Mouse (Mus musculus) layer of hippocampus, adult 8-10 months (tissue): ENCODE measurements around the gene Mcm2. TPM values are rescaled to one million over a fixed set of nuclear protein-coding genes. Genes with fewer than 3 reads are reported as not detected.

ENCODE experiments used
- DNase-seq, 2 experiments: peaks; one replicate each; pipeline ENCODE4 v3.0.0; 2022; ENCODE audit warnings: low spot score in 2 of 2
- total RNA-seq, 4 experiments: library from RNA; stranded (reverse); gene quantifications; 2 replicates each; pipeline ENCODE4 v1.2.4; 2022

Mcm2 gene
- total RNA-seq, 4 experiments from 2014 or later = 4.4 to 7.0 (median 5.5) TPM

- DNase-seq = no peak
Observed at GRCm38 (mm10) chr6:88890832-88891231, 7.7 kb downstream of the Mcm2 start.

GRCm38 (mm10) chr6:88889410-88890042 is 9.1 kb downstream of the Mcm2 start:
- no peak for DNase-seq

- DNase-seq = no peak
Observed at GRCm38 (mm10) chr6:88886417-88886967, 12.1 kb downstream of the Mcm2 start.

- no peak for DNase-seq
Observed at GRCm38 (mm10) chr6:88885644-88886416, 12.8 kb downstream of the Mcm2 start.

- DNase-seq = no peak
Observed at GRCm38 (mm10) chr6:88884690-88885089, 13.9 kb downstream of the Mcm2 start.

GRCm38 (mm10) chr6:88884195-88884594 is 14.4 kb downstream of the Mcm2 start:
- no peak for DNase-seq

GRCm38 (mm10) chr6:88881334-88881733 is 17.2 kb downstream of the Mcm2 start:
- DNase-seq = no peak

GRCm38 (mm10) chr6:88879471-88879870 is 19.1 kb downstream of the Mcm2 start:
- no peak for DNase-seq

- DNase-seq = peak; percentile 46 to 75
Observed at GRCm38 (mm10) chr6:88874868-88875508, 23.6 kb downstream of the Mcm2 start, which contains the start of gene Podxl2. Podxl2 (minus strand) TSS chr6:88875044.

GRCm38 (mm10) chr6:88873965-88874867 is 24.4 kb downstream of the Mcm2 start:
- peak in 1 of 2 experiments; percentile 33 for DNase-seq

- no peak for DNase-seq
Observed at GRCm38 (mm10) chr6:88872811-88873210, 25.8 kb downstream of the Mcm2 start.

GRCm38 (mm10) chr6:88871546-88871945 is 27.0 kb downstream of the Mcm2 start:
- peak; percentile 64 to 69 for DNase-seq

GRCm38 (mm10) chr6:88870594-88870993 is 28.0 kb downstream of the Mcm2 start:
- DNase-seq = peak in 1 of 2 experiments; percentile 26

GRCm38 (mm10) chr6:88869459-88869858 is 29.1 kb downstream of the Mcm2 start:
- no peak for DNase-seq

GRCm38 (mm10) chr6:88865704-88866103 is 32.9 kb downstream of the Mcm2 start:
- no peak for DNase-seq

GRCm38 (mm10) chr6:88860914-88861313 is 37.7 kb downstream of the Mcm2 start:
- no peak for DNase-seq

- DNase-seq = no peak
Observed at GRCm38 (mm10) chr6:88858341-88858740, 40.2 kb downstream of the Mcm2 start.

- no peak for DNase-seq
Observed at GRCm38 (mm10) chr6:88857830-88858229, 40.8 kb downstream of the Mcm2 start.

- DNase-seq = no peak
Observed at GRCm38 (mm10) chr6:88857249-88857648, 41.3 kb downstream of the Mcm2 start.

GRCm38 (mm10) chr6:88855636-88856035 is 42.9 kb downstream of the Mcm2 start:
- no peak for DNase-seq

- no peak for DNase-seq
Observed at GRCm38 (mm10) chr6:88854509-88854908, 44.1 kb downstream of the Mcm2 start.
